Mouse (Mus musculus) lung, embryonic 15.5 days (tissue): ENCODE data around the gene Nfkb1. TPM values are rescaled to one million over a fixed set of nuclear protein-coding genes. Genes with fewer than 3 reads are reported as not detected.

Experiments used
- ATAC-seq: fragments of 200-750 bp; cut with Nextera tagmentation; 2 replicates; pipeline ENCODE4 v1.8.0; 2017; ENCODE audit warnings: moderate number of reproducible peaks, borderline replicate concordance; ENCODE audit not compliant: low FRiP score, low TSS enrichment; ENCODE audit errors: extremely low read depth
- H3K27ac ChIP-seq: fragments of 300-500 bp; sonication (generic); 2 replicates; pipeline ENCODE4 v1.5.1; 2015; ENCODE audit warnings: moderate library complexity, mild to moderate bottlenecking, inconsistent platforms
- H3K27me3 ChIP-seq: fragments of 300-500 bp; sonication (generic); 2 replicates; pipeline ENCODE4 v1.6.1; 2015; ENCODE audit warnings: inconsistent platforms
- H3K36me3 ChIP-seq: fragments of 300-500 bp; sonication (generic); 2 replicates; pipeline ENCODE4 v1.6.1; 2015; ENCODE audit warnings: inconsistent platforms
- H3K4me1 ChIP-seq: fragments of 300-500 bp; sonication (generic); 2 replicates; pipeline ENCODE4 v1.6.1; 2015; ENCODE audit warnings: inconsistent platforms
- H3K4me2 ChIP-seq: fragments of 300-500 bp; sonication (generic); 2 replicates; pipeline ENCODE4 v1.6.1; 2015; ENCODE audit warnings: inconsistent platforms, mild to moderate bottlenecking, moderate library complexity
- H3K4me3 ChIP-seq: fragments of 300-500 bp; sonication (generic); 2 replicates; pipeline ENCODE4 v1.5.1; 2015; ENCODE audit warnings: mild to moderate bottlenecking, inconsistent platforms
- H3K9ac ChIP-seq: fragments of 300-500 bp; sonication (generic); 2 replicates; pipeline ENCODE4 v1.6.1; 2015; ENCODE audit warnings: inconsistent platforms
- H3K9me3 ChIP-seq: fragments of 300-500 bp; sonication (generic); 2 replicates; pipeline ENCODE4 v1.6.1; 2016; ENCODE audit warnings: inconsistent platforms
- WGBS: fragments of 180-500 bp; shearing (Covaris S2); methylation state at CpG from one replicate; pipeline ENCODE4 v1.1.7; 2015; 5-methylcytosine and 5-hydroxymethylcytosine counted together
- polyA plus RNA-seq: library from polyadenylated mRNA; unstranded; fragments of >200 nt; fragmentation: Nextera tagmentation; extraction: Ambion mirVana; gene quantifications from 2 replicates; pipeline ENCODE4 v1.2.1, GENCODE M21; 2015

Nfkb1 gene
- polyA plus RNA-seq, 1 experiment from 2014 or later: 30.7 TPM

GRCm38 (mm10) chr3:135635646-135636434 lies 55.5 kb downstream of the Nfkb1 start:
- Histone ChIP-seq H3K4me1 (no peaks in the 10 kb centered on the region), H3K9ac (no peak overlapping the region), H3K27ac (no peak overlapping the region), H3K9me3 (no peaks in the 10 kb centered on the region), H3K4me3 (no peak overlapping the region), H3K27me3 (no peaks in the 10 kb centered on the region), H3K4me2 (no peak overlapping the region), H3K36me3 (peaks cover 8% of the 10 kb centered on the region)
- ATAC-seq: no peak
- 63% methylated on average over 14 of the region's 14 CpGs for WGBS

GRCm38 (mm10) chr3:135635030-135635429 lies 56.3 kb downstream of the Nfkb1 start:
- H3K4me2 ChIP-seq: no peak overlapping the region
- 83% methylated on average over 1 of the region's 1 CpGs for WGBS
- no peaks in the 10 kb centered on the region for H3K4me1 ChIP-seq
- no peak overlapping the region for H3K9ac ChIP-seq
- H3K9me3 ChIP-seq: no peaks in the 10 kb centered on the region
- no peak overlapping the region for H3K27ac ChIP-seq
- no peak for ATAC-seq
- H3K27me3 ChIP-seq: no peaks in the 10 kb centered on the region
- H3K36me3 ChIP-seq: peaks cover 3% of the 10 kb centered on the region
- H3K4me3 ChIP-seq: no peak overlapping the region

- WGBS: 68% methylated on average over 3 of the region's 3 CpGs
- ATAC-seq: no peak
- Histone ChIP-seq H3K4me2 (no peak overlapping the region), H3K9ac (no peak overlapping the region), H3K27me3 (no peaks in the 10 kb centered on the region), H3K27ac (no peak overlapping the region), H3K9me3 (no peaks in the 10 kb centered on the region), H3K4me1 (no peaks in the 10 kb centered on the region), H3K4me3 (no peak overlapping the region), H3K36me3 (no peaks in the 10 kb centered on the region)
Observed at GRCm38 (mm10) chr3:135634275-135634674, 57.1 kb downstream of the Nfkb1 start.

- Histone ChIP-seq H3K36me3 (0 out of 2 replicates have a peak, but pooled peaks cover 2% of the 10 kb centered on the region), H3K4me2 (no peak overlapping the region), H3K27ac (no peak overlapping the region), H3K4me1 (no peaks in the 10 kb centered on the region), H3K9me3 (no peaks in the 10 kb centered on the region), H3K9ac (no peak overlapping the region), H3K4me3 (no peak overlapping the region), H3K27me3 (no peaks in the 10 kb centered on the region)
- 49% methylated on average over 4 of the region's 4 CpGs for WGBS
- ATAC-seq: no peak
Observed at GRCm38 (mm10) chr3:135631856-135632255, 59.5 kb downstream of the Nfkb1 start.

- WGBS: 59% methylated on average over 10 of the region's 10 CpGs
- ATAC-seq: no peak
Observed at GRCm38 (mm10) chr3:135631096-135631457, 60.3 kb downstream of the Nfkb1 start.

GRCm38 (mm10) chr3:135630430-135631095 lies 60.8 kb downstream of the Nfkb1 start:
- Histone ChIP-seq H3K4me2 (no peak overlapping the region), H3K4me1 (no peaks in the 10 kb centered on the region), H3K9me3 (no peaks in the 10 kb centered on the region), H3K9ac (no peak overlapping the region), H3K27me3 (no peaks in the 10 kb centered on the region), H3K27ac (no peak overlapping the region), H3K4me3 (no peak overlapping the region), H3K36me3 (peaks cover 7% of the 10 kb centered on the region)
- no peak for ATAC-seq
- WGBS: 71% methylated on average over 21 of the region's 21 CpGs

More at GRCm38 (mm10) chr3:135631096-135631457, 60.3 kb downstream of the Nfkb1 start:
- Histone ChIP-seq H3K4me3 (no peak overlapping the region), H3K4me1 (no peaks in the 10 kb centered on the region), H3K4me2 (no peak overlapping the region), H3K36me3 (0 out of 2 replicates have a peak, but pooled peaks cover 6% of the 10 kb centered on the region), H3K27ac (no peak overlapping the region), H3K27me3 (no peaks in the 10 kb centered on the region), H3K9ac (no peak overlapping the region), H3K9me3 (no peaks in the 10 kb centered on the region)

GRCm38 (mm10) chr3:135629830-135630355 lies 61.5 kb downstream of the Nfkb1 start:
- WGBS: 81% methylated on average over 4 of the region's 4 CpGs
- H3K4me1 ChIP-seq: no peaks in the 10 kb centered on the region
- peaks cover 11% of the 10 kb centered on the region for H3K36me3 ChIP-seq
- H3K27me3 ChIP-seq: no peaks in the 10 kb centered on the region
- no peak overlapping the region for H3K27ac ChIP-seq
- no peak for ATAC-seq
- no peak overlapping the region for H3K9ac ChIP-seq
- H3K4me3 ChIP-seq: no peak overlapping the region
- H3K9me3 ChIP-seq: no peaks in the 10 kb centered on the region
- H3K4me2 ChIP-seq: no peak overlapping the region

GRCm38 (mm10) chr3:135628706-135629169 lies 62.6 kb downstream of the Nfkb1 start:
- H3K4me1 ChIP-seq: no peaks in the 10 kb centered on the region
- ATAC-seq: peak; percentile 26
- WGBS: 63% methylated on average over 9 of the region's 9 CpGs
- no peak overlapping the region for H3K4me3 ChIP-seq
- H3K36me3 ChIP-seq: peaks cover 14% of the 10 kb centered on the region
- H3K27me3 ChIP-seq: no peaks in the 10 kb centered on the region
- no peaks in the 10 kb centered on the region for H3K9me3 ChIP-seq
- no peak overlapping the region for H3K4me2 ChIP-seq
- H3K27ac ChIP-seq: 0 out of 2 replicates have a peak overlapping the region, but pooled peaks have one; percentile 21
- H3K9ac ChIP-seq: no peak overlapping the region

GRCm38 (mm10) chr3:135628000-135628705 lies 63.2 kb downstream of the Nfkb1 start:
- ATAC-seq: no peak
- 0 out of 2 replicates have a peak overlapping the region, but pooled peaks have one; percentile 21 for H3K27ac ChIP-seq
- no peaks in the 10 kb centered on the region for H3K27me3 ChIP-seq
- no peak overlapping the region for H3K4me3 ChIP-seq
- no peaks in the 10 kb centered on the region for H3K9me3 ChIP-seq
- H3K4me1 ChIP-seq: no peaks in the 10 kb centered on the region
- peaks cover 14% of the 10 kb centered on the region for H3K36me3 ChIP-seq
- 81% methylated on average over 9 of the region's 9 CpGs for whole genome bisulfite sequencing
- no peak overlapping the region for H3K9ac ChIP-seq
- H3K4me2 ChIP-seq: no peak overlapping the region

GRCm38 (mm10) chr3:135625290-135625689 lies 66.1 kb downstream of the Nfkb1 start:
- no peak overlapping the region for H3K4me2 ChIP-seq
- no peak overlapping the region for H3K4me3 ChIP-seq
- peaks cover 17% of the 10 kb centered on the region for H3K36me3 ChIP-seq
- H3K27ac ChIP-seq: no peak overlapping the region
- no peaks in the 10 kb centered on the region for H3K9me3 ChIP-seq
- no peaks in the 10 kb centered on the region for H3K27me3 ChIP-seq
- ATAC-seq: no peak
- no peak overlapping the region for H3K9ac ChIP-seq
- no peaks in the 10 kb centered on the region for H3K4me1 ChIP-seq
- WGBS: 97% methylated on average over 2 of the region's 2 CpGs

- peaks cover 61% of the 10 kb centered on the region for H3K36me3 ChIP-seq
- H3K4me2 ChIP-seq: no peak overlapping the region
- H3K4me1 ChIP-seq: no peaks in the 10 kb centered on the region
- no peak overlapping the region for H3K9ac ChIP-seq
- 86% methylated on average over 7 of the region's 7 CpGs for WGBS
- no peaks in the 10 kb centered on the region for H3K9me3 ChIP-seq
- no peak overlapping the region for H3K27ac ChIP-seq
- ATAC-seq: no peak
- H3K4me3 ChIP-seq: no peak overlapping the region
- H3K27me3 ChIP-seq: no peaks in the 10 kb centered on the region
Observed at GRCm38 (mm10) chr3:135616730-135617129, 74.6 kb downstream of the Nfkb1 start.
